Mouse (Mus musculus): ENCODE data around the gene Ncoa7. TPM values are rescaled to one million over a fixed set of nuclear protein-coding genes. Genes with fewer than 3 reads are reported as not detected.

The Ncoa7 gene
- polyA plus RNA-seq, 1 experiment = 47.2 TPM

DNA sequence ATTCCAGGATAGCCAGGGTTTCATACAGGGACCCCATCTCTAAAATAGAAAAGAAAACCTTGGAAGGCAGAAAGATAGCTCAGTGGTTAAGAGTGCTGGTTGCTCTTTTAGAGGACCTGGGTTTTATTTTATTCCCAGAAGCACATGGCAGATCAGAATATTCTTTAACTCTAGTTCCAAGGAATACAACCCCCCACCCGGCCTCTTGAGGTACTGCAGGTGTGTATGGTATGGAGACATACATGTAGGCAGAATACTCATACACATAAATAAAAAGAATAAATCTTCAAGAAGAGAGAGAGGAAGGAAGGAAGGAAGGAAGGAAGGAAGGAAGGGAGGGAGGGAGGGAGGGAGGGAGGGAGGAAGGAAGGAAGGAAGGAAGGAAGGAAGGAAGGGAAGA is 72.3 kb downstream of the Ncoa7 start:
- Histone ChIP-seq H3K4me1 (ENCODE audit: control insufficient read depth, insufficient read depth, low read length) (no peaks in the 10 kb centered on the region; the same call in 1 of the 2 replicates), H3K4me3 (ENCODE audit: insufficient read depth, low read length) (no peak overlapping the region), H3K27ac (ENCODE audit: insufficient read depth, low read length) (no peak overlapping the region)
- TF ChIP-seq CTCF (IDR thresholded peaks at IDR 0.05; ENCODE audit: extremely low read depth, insufficient read depth, low read length) = no peak
- no peak for TF ChIP-seq POLR2A (IDR thresholded peaks at IDR 0.05; ENCODE audit: extremely low read depth, insufficient read depth, low read length)

- no peak for TF ChIP-seq POLR2A (IDR thresholded peaks at IDR 0.05; ENCODE audit: extremely low read depth, insufficient read depth, low read length)
- no peak for TF ChIP-seq CTCF (IDR thresholded peaks at IDR 0.05; ENCODE audit: extremely low read depth, insufficient read depth, low read length)
- H3K27ac ChIP-seq (ENCODE audit: insufficient read depth, low read length) = no peak overlapping the region
- H3K4me3 ChIP-seq (ENCODE audit: insufficient read depth, low read length) = no peak overlapping the region
- no peaks in the 10 kb centered on the region; the same call in 1 of the 2 replicates for H3K4me1 ChIP-seq (ENCODE audit: control insufficient read depth, insufficient read depth, low read length)
Measured at GRCm38 (mm10) chr10:30729157-30730096, 73.7 kb downstream of the Ncoa7 start.

DNA sequence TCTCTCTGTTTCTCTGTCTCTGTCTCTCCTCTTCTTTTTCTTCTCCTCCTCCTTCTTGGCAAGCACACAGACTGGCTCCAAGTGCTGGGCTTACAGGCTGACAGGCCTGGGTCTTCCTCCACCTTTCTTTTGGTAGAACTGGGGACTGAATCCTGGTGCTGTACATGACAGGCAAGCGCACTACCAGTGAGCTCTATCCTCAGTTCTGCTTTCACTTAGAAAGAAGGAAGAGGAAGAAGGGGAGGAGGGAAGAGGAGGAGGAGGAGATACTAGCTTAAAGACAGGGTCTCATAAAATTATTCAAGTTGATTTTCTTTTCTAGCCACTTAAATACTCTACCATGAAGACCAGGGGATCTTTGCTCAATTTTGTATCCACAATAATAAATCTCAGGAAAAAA is 80.1 kb downstream of the Ncoa7 start:
- TF ChIP-seq CTCF (IDR thresholded peaks at IDR 0.05; ENCODE audit: extremely low read depth, insufficient read depth, low read length) = no peak
- no peak for TF ChIP-seq POLR2A (IDR thresholded peaks at IDR 0.05; ENCODE audit: extremely low read depth, insufficient read depth, low read length)
- H3K4me3 ChIP-seq (ENCODE audit: insufficient read depth, low read length) = no peak overlapping the region
- H3K27ac ChIP-seq (ENCODE audit: insufficient read depth, low read length) = no peak overlapping the region
- H3K4me1 ChIP-seq (ENCODE audit: control insufficient read depth, insufficient read depth, low read length) = no peaks in the 10 kb centered on the region; the same call in none of the 2 replicates

DNA sequence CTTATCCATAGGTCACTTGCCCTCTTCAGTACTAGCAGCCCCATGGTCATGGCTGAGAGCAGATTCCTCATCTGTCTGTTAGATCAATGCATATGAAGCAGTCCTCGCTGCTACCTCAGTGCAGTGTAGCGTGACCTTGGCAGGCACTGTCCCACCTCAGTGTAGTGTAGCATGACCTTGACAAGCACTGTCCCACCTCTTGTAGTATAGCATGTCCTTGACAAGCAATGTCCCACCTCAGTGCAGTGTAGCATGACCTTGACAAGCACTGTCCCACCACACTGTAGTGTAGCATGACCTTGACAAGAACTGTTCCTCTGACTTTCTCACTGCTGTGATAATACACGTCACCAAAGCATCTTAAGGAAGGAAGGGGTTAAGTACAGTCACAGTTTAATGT is 82.6 kb downstream of the Ncoa7 start:
- Histone ChIP-seq H3K4me3 (ENCODE audit: insufficient read depth, low read length) (no peak overlapping the region), H3K27ac (ENCODE audit: insufficient read depth, low read length) (no peak overlapping the region), H3K4me1 (ENCODE audit: control insufficient read depth, insufficient read depth, low read length) (no peaks in the 10 kb centered on the region; the same call in 1 of the 2 replicates)
- no peak for TF ChIP-seq CTCF (IDR thresholded peaks at IDR 0.05; ENCODE audit: extremely low read depth, insufficient read depth, low read length)
- TF ChIP-seq POLR2A (IDR thresholded peaks at IDR 0.05; ENCODE audit: extremely low read depth, insufficient read depth, low read length) = no peak

DNA sequence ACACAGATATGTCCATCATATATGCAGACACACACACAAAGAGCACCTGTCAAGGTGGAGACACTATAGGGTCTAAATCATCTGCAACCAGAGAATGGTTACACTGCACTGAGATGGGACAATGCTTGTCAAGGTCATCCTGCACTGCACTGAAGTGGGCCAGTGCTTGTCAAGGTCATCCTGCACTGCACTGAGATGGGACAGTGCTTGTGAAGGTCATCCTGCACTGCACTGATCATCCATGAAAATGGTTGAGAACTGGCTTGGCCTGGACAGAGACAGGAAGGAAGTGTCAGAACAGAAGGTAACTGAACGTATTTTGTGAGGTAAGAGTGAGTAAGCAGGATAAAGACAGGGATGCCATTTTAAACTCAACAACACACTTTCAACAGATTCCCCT is 83.2 kb downstream of the Ncoa7 start:
- H3K27ac ChIP-seq (ENCODE audit: insufficient read depth, low read length) = no peak overlapping the region
- H3K4me1 ChIP-seq (ENCODE audit: control insufficient read depth, insufficient read depth, low read length) = no peaks in the 10 kb centered on the region; the same call in 1 of the 2 replicates
- no peak for TF ChIP-seq POLR2A (IDR thresholded peaks at IDR 0.05; ENCODE audit: extremely low read depth, insufficient read depth, low read length)
- no peak for TF ChIP-seq CTCF (IDR thresholded peaks at IDR 0.05; ENCODE audit: extremely low read depth, insufficient read depth, low read length)
- H3K4me3 ChIP-seq (ENCODE audit: insufficient read depth, low read length) = no peak overlapping the region

- Histone ChIP-seq H3K4me3 (ENCODE audit: insufficient read depth, low read length) (no peak overlapping the region), H3K4me1 (ENCODE audit: control insufficient read depth, insufficient read depth, low read length) (no peaks in the 10 kb centered on the region; the same call in 1 of the 2 replicates), H3K27ac (ENCODE audit: insufficient read depth, low read length) (no peak overlapping the region)
- no peak for TF ChIP-seq POLR2A (IDR thresholded peaks at IDR 0.05; ENCODE audit: extremely low read depth, insufficient read depth, low read length)
- TF ChIP-seq CTCF (IDR thresholded peaks at IDR 0.05; ENCODE audit: extremely low read depth, insufficient read depth, low read length) = peak; percentile 60
Measured at GRCm38 (mm10) chr10:30718703-30719340, 84.3 kb downstream of the Ncoa7 start.

DNA sequence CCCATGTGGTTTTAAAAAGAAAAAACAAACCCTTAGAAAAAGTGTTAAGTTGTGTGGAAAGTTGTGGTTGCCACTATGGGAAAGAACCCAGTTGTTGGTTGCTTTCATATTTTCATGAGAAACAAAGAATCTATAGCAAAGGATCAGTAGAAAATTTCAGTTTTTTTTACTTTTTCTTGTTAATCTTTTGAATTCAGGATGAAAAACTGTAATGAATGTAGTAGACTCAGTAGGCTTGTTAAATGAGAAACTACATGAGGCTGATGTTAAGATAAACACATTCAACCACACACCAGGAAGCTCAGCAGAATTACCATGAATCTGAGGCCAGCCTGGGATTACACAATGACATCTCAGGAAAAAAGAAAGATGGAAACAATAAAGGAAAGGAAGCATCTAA is 87.0 kb downstream of the Ncoa7 start:
- H3K4me1 ChIP-seq (ENCODE audit: control insufficient read depth, insufficient read depth, low read length) = no peaks in the 10 kb centered on the region; the same call in 1 of the 2 replicates
- no peak overlapping the region for H3K27ac ChIP-seq (ENCODE audit: insufficient read depth, low read length)
- H3K4me3 ChIP-seq (ENCODE audit: insufficient read depth, low read length) = no peak overlapping the region
- TF ChIP-seq CTCF (IDR thresholded peaks at IDR 0.05; ENCODE audit: extremely low read depth, insufficient read depth, low read length) (no peak), POLR2A (IDR thresholded peaks at IDR 0.05; ENCODE audit: extremely low read depth, insufficient read depth, low read length) (no peak)

- Histone ChIP-seq H3K4me1 (ENCODE audit: control insufficient read depth, insufficient read depth, low read length) (no peaks in the 10 kb centered on the region; the same call in 1 of the 2 replicates), H3K4me3 (ENCODE audit: insufficient read depth, low read length) (no peak overlapping the region), H3K27ac (ENCODE audit: insufficient read depth, low read length) (no peak overlapping the region)
- TF ChIP-seq CTCF (IDR thresholded peaks at IDR 0.05; ENCODE audit: extremely low read depth, insufficient read depth, low read length) = no peak
- no peak for TF ChIP-seq POLR2A (IDR thresholded peaks at IDR 0.05; ENCODE audit: extremely low read depth, insufficient read depth, low read length)
Measured at GRCm38 (mm10) chr10:30712540-30712939, 90.6 kb downstream of the Ncoa7 start.

GRCm38 (mm10) chr10:30709846-30710403 is 93.2 kb downstream of the Ncoa7 start:
- TF ChIP-seq CTCF (IDR thresholded peaks at IDR 0.05; ENCODE audit: extremely low read depth, insufficient read depth, low read length) (no peak), POLR2A (IDR thresholded peaks at IDR 0.05; ENCODE audit: extremely low read depth, insufficient read depth, low read length) (no peak)
- no peak overlapping the region for H3K27ac ChIP-seq (ENCODE audit: insufficient read depth, low read length)
- no peak overlapping the region for H3K4me3 ChIP-seq (ENCODE audit: insufficient read depth, low read length)
- no peaks in the 10 kb centered on the region; the same call in none of the 2 replicates for H3K4me1 ChIP-seq (ENCODE audit: control insufficient read depth, insufficient read depth, low read length)
